Mouse (Mus musculus): ENCODE measurements around the gene Camsap3.
A peak's percentile ranks its signal among the peaks of the same experiment; 100 is the strongest.

Camsap3 gene

GRCm38 (mm10) chr8:3586993-3587390 is at the start of gene Camsap3:
Gene Camsap3, plus strand, starts transcription at chr8:3587293.
- no peak for DNase-seq (ENCODE audit: low read depth, low spot score)

GRCm38 (mm10) chr8:3537666-3538065 is 49.4 kb upstream of the Camsap3 start:
- DNase-seq (ENCODE audit: low read depth, low spot score) = no peak

- no peak for DNase-seq (ENCODE audit: low read depth, low spot score)
Observed at GRCm38 (mm10) chr8:3539146-3539545, 47.9 kb upstream of the Camsap3 start.

GRCm38 (mm10) chr8:3540076-3540475 is 47.0 kb upstream of the Camsap3 start:
- no peak for DNase-seq (ENCODE audit: low read depth, low spot score)

- DNase-seq (ENCODE audit: low read depth, low spot score) = peak; percentile 84
Observed at GRCm38 (mm10) chr8:3546511-3546910, 40.6 kb upstream of the Camsap3 start.

- peak; percentile 95 for DNase-seq (ENCODE audit: low read depth, low spot score)
Observed at GRCm38 (mm10) chr8:3552240-3552639, 34.9 kb upstream of the Camsap3 start.

GRCm38 (mm10) chr8:3556114-3556513 is 31.0 kb upstream of the Camsap3 start:
- DNase-seq (ENCODE audit: low read depth, low spot score) = no peak

GRCm38 (mm10) chr8:3567641-3568371 is 19.3 kb upstream of the Camsap3 start, which contains the start of gene C330021F23Rik:
Gene C330021F23Rik, plus strand, starts transcription at chr8:3567990.
- peak; percentile 92 for DNase-seq (ENCODE audit: low read depth, low spot score)

- no peak for DNase-seq (ENCODE audit: low read depth, low spot score)
Observed at GRCm38 (mm10) chr8:3568378-3568777, 18.7 kb upstream of the Camsap3 start.

GRCm38 (mm10) chr8:3569784-3570183 is 17.3 kb upstream of the Camsap3 start:
- no peak for DNase-seq (ENCODE audit: low read depth, low spot score)

GRCm38 (mm10) chr8:3574546-3574945 is 12.5 kb upstream of the Camsap3 start:
- DNase-seq (ENCODE audit: low read depth, low spot score) = peak; percentile 75

- DNase-seq (ENCODE audit: low read depth, low spot score) = peak; percentile 77
Observed at GRCm38 (mm10) chr8:3576211-3576960, 10.7 kb upstream of the Camsap3 start.

- peak; percentile 50 for DNase-seq (ENCODE audit: low read depth, low spot score)
Observed at GRCm38 (mm10) chr8:3579390-3580364, 7.4 kb upstream of the Camsap3 start.

- peak; percentile 69 for DNase-seq (ENCODE audit: low read depth, low spot score)
Observed at GRCm38 (mm10) chr8:3581961-3582360, 5.1 kb upstream of the Camsap3 start.

GRCm38 (mm10) chr8:3586452-3586851 is 641 bp upstream of the Camsap3 start:
- DNase-seq (ENCODE audit: low read depth, low spot score) = no peak

- peak; percentile 83 for DNase-seq (ENCODE audit: low read depth, low spot score)
Observed at GRCm38 (mm10) chr8:3587391-3588257, 531 bp downstream of the Camsap3 start.

GRCm38 (mm10) chr8:3588258-3588633 is 1.2 kb downstream of the Camsap3 start:
- no peak for DNase-seq (ENCODE audit: low read depth, low spot score)

- DNase-seq (ENCODE audit: low read depth, low spot score) = no peak
Observed at GRCm38 (mm10) chr8:3593470-3593869, 6.4 kb downstream of the Camsap3 start.

- no peak for DNase-seq (ENCODE audit: low read depth, low spot score)
Observed at GRCm38 (mm10) chr8:3594466-3594865, 7.4 kb downstream of the Camsap3 start.

- DNase-seq (ENCODE audit: low read depth, low spot score) = peak; percentile 82
Observed at GRCm38 (mm10) chr8:3598054-3598453, 11.0 kb downstream of the Camsap3 start.

- peak; percentile 75 for DNase-seq (ENCODE audit: low read depth, low spot score)
Observed at GRCm38 (mm10) chr8:3599219-3599618, 12.1 kb downstream of the Camsap3 start.
